Mouse (Mus musculus) midbrain, embryonic 15.5 days (tissue): ENCODE results near the gene Disc1. TPM values are rescaled to one million over a fixed set of nuclear protein-coding genes. Genes with fewer than 3 reads are reported as not detected.
A peak's percentile ranks its signal among the peaks of the same experiment; 100 is the strongest.

Source experiments
- ATAC-seq: fragments of 200-750 bp; cut with Nextera tagmentation; replicated peaks from 2 replicates; pipeline ENCODE4 v1.8.0; 2017; ENCODE audit warnings: moderate TSS enrichment
- H3K27ac ChIP-seq: fragments of 300-500 bp; sonication (generic); 2 replicates; pipeline ENCODE4 v1.5.1; 2015; ENCODE audit warnings: mild to moderate bottlenecking, inconsistent platforms
- H3K27me3 ChIP-seq: fragments of 300-500 bp; sonication (generic); replicated peaks from 2 replicates; pipeline ENCODE4 v1.6.1; 2015; ENCODE audit warnings: inconsistent platforms
- H3K36me3 ChIP-seq: fragments of 300-500 bp; sonication (generic); replicated peaks from 2 replicates; pipeline ENCODE4 v1.6.1; 2015; ENCODE audit warnings: inconsistent platforms
- H3K4me1 ChIP-seq: fragments of 300-500 bp; sonication (generic); 2 replicates; pipeline ENCODE4 v1.6.1; 2015; ENCODE audit warnings: inconsistent platforms
- H3K4me2 ChIP-seq: fragments of 300-500 bp; sonication (generic); 2 replicates; pipeline ENCODE4 v1.6.1; 2015; ENCODE audit warnings: inconsistent platforms, mild to moderate bottlenecking, moderate library complexity
- H3K4me3 ChIP-seq: fragments of 300-500 bp; sonication (generic); 2 replicates; pipeline ENCODE4 v1.5.1; 2015; ENCODE audit warnings: mild to moderate bottlenecking, inconsistent platforms
- H3K9ac ChIP-seq: fragments of 300-500 bp; sonication (generic); 2 replicates; pipeline ENCODE4 v1.6.1; 2015; ENCODE audit warnings: mild to moderate bottlenecking, inconsistent platforms
- H3K9me3 ChIP-seq: fragments of 300-500 bp; sonication (generic); 2 replicates; pipeline ENCODE4 v1.6.1; 2016; ENCODE audit warnings: inconsistent platforms
- WGBS: fragments of 180-500 bp; shearing (Covaris S2); methylation state at CpG from one replicate; pipeline ENCODE4 v1.1.7; 2015; ENCODE audit warnings: mixed read lengths; 5-methylcytosine and 5-hydroxymethylcytosine counted together
- polyA plus RNA-seq: library from polyadenylated mRNA; unstranded; fragments of >200 nt; fragmentation: Nextera tagmentation; extraction: Ambion mirVana; gene quantifications from 2 replicates; pipeline ENCODE4 v1.2.1, GENCODE M21; 2015

Gene Disc1
- polyA plus RNA-seq = 1.6 TPM in 2 replicates

DNA sequence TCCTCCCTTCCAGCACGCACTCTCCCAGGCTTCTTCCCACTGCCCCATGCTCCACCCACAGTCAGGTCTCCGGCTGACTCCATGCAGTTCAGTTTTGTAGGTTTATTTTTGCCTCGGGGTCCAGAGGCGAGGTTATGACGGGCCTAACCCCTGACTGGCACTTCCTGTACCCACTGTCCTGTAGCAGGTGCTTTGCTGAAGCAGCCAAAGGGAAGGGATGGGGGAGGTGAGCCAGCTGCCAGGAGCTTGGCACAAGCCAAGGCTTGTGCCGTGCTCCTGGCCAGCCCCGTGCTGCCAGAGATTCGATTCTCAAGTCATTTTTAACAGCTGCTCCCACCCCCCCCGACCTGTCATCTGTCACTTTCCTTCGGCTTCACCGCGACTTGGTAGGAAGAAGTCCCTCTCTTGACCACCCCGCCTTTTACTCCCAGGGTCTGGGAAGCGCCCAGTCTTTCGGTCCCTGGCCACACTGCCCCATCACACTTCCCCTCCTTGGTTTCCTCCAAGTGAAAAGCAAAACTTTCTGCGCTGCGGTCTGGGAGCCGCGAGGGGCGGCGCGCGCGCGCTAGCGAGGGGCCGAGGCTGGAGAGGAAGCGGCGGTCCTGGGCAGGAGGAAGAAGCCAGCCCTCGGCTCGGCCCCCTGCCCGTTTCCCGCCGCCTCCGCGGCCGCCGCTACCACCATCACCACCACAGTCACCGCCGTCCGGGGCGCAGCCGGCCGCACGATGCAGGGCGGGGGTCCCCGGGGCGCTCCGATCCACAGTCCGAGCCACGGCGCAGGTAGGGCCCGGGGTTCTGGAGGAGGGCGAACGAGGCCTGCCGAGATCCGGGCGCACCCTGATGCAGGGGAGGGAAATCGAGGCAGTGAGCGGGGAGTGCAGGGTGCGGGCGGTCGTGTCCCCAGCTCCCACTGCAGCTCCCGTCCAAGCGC, at the start of gene Disc1:
Gene Disc1 (plus strand): TSS at position 691 of the 931 bp plus-strand sequence.
- H3K4me3 ChIP-seq = peak within 1 kb of the TSS; percentile 66
- WGBS = 2% methylated on average over 62 of the region's 65 CpGs
- peaks cover 13% of the 10 kb centered on the region for H3K4me1 ChIP-seq
- H3K4me2 ChIP-seq = peak within 1 kb of the TSS; percentile 96
- peak within 1 kb of the TSS; percentile 63 for H3K9ac ChIP-seq
- H3K36me3 ChIP-seq = no peaks in the 10 kb centered on the region
- H3K27ac ChIP-seq = peak within 1 kb of the TSS; percentile 46
- H3K9me3 ChIP-seq = no peaks in the 10 kb centered on the region
- peak; percentile 50; the same call in 1 of the 2 replicates for ATAC-seq
- peaks cover 32% of the 10 kb centered on the region for H3K27me3 ChIP-seq

DNA sequence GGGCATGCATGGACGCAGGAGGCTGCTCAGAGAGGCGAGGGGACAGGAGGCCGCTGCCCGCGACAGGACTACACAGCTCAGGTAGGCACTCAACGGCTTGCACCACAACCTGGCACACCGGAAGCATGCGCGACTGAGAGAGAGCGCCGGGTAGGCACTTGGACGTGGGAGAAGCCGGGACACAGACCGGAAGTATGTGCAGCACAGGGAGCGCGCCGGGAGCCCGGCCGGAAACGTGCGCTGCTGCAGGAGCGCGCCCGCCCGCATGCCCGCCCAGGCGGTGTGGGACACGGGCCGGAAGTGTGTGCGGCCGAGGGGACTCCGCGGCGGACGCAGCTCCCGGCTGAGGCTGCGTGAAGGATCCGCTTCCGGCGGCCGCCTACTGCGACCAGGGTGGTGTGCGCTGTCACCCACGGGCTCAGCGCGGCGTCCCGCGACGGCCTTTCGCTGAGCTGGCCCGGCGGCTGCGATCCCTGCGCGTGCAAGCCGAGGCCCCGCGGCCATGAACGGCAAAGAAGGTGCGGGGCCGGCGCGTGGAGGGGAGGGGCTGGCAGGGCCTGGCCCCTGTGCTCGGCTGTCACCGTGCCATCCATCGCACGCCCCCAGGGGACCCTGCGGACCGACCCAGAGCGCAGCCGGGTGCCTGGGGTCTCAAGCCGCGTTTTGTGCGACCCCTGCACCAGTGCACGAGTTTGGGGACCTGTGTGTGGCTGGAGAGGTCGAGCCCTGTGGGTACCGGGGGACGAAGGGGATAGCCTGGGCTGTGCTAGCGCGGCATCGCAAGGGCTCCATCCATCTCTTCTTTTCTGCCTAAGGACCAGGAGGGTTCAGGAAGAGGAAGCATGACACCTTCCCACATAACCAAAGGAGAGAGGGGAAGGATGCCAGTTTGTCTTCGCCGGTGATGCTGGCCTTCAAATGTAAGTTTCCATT, 41.0 kb upstream of the Disc1 start, which contains the start of gene Tsnax:
Gene Tsnax (plus strand): TSS at position 303 of the 933 bp plus-strand sequence.
- H3K9ac ChIP-seq = peak within 1 kb of the TSS; percentile 92
- no peaks in the 10 kb centered on the region for H3K9me3 ChIP-seq
- peak within 1 kb of the TSS; percentile 78 for H3K4me3 ChIP-seq
- H3K4me2 ChIP-seq = peak within 1 kb of the TSS; percentile 76
- H3K36me3 ChIP-seq = peaks cover 14% of the 10 kb centered on the region; the same call in 1 of the 2 replicates
- 2% methylated on average over 82 of the region's 84 CpGs for WGBS
- peak; percentile 99 for ATAC-seq
- peaks cover 8% of the 10 kb centered on the region for H3K4me1 ChIP-seq
- H3K27ac ChIP-seq = peak within 1 kb of the TSS; percentile 85
- no peaks in the 10 kb centered on the region for H3K27me3 ChIP-seq

DNA sequence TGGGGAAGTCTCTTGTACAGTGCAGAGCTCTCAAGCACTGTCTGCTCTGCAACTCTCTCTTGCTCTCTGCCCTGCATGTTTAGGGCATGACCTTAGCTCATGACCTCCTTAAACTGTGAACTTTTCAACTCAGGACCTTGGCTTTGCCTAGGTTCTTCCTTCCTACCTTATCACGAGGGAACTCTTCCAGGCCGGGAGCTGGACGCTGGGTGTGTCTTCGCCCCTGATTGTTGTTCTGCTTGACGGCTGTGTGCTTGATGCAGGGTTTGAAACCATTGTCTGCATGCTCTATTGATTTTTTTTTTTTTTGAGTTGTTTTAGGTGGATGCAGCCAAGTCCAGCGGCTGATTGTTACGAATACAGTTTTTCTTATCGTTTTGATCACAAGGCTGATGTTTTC, 29.9 kb upstream of the Disc1 start:
- no peak for ATAC-seq
- no peaks in the 10 kb centered on the region for H3K27me3 ChIP-seq
- no peak overlapping the region for H3K9ac ChIP-seq
- H3K4me1 ChIP-seq = no peaks in the 10 kb centered on the region
- H3K4me2 ChIP-seq = no peak overlapping the region
- H3K9me3 ChIP-seq = no peaks in the 10 kb centered on the region
- H3K36me3 ChIP-seq = peaks cover 40% of the 10 kb centered on the region; the same call in 1 of the 2 replicates
- WGBS = 93% methylated on average over 8 of the region's 8 CpGs
- H3K27ac ChIP-seq = no peak overlapping the region
- no peak overlapping the region for H3K4me3 ChIP-seq

DNA sequence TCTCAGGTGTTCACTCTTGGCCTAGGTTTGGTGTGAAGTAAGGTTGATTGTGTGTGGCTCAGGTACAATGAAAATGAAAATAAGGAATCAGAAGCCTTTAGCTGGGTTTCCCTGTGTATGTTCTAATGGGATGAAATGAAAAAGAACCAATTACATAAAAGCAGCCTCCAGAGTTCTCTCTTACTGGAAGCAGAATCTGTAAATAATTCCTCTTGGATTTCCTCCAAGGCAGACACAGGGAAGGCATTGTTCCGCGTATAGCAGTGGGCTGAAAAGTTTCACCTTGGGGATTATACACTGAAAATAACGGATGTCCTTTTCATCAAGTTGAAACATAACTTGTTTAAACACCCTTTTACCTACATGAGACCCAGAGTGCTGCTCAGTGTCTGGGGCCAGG, 26.8 kb upstream of the Disc1 start:
- Histone ChIP-seq H3K9me3 (no peaks in the 10 kb centered on the region), H3K27me3 (no peaks in the 10 kb centered on the region), H3K4me3 (no peak overlapping the region), H3K36me3 (peaks cover 60% of the 10 kb centered on the region; the same call in 1 of the 2 replicates), H3K27ac (no peak overlapping the region), H3K9ac (no peak overlapping the region), H3K4me1 (no peaks in the 10 kb centered on the region), H3K4me2 (no peak overlapping the region)
- no peak for ATAC-seq
- 73% methylated on average over 3 of the region's 3 CpGs for WGBS

DNA sequence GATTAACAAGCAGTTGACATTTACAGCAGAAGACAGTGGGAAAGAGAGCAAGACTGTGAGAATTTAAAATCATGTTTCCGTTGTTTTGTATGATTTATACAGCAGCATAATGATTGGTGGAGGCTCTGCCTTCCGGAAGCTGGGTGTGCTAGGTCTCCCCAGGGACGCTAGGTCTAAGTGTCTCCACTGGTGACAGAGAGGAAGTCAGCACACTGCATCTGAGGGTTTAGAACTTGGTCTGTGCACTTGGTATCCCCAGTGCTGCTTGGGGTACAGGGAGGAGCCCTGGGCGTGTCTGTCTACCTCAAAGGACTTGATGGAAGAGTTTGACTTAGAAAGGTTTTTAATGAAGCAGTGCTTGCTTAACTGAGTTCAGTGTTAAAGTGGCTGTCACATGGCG, 25.2 kb upstream of the Disc1 start:
- no peak overlapping the region for H3K4me2 ChIP-seq
- no peak overlapping the region for H3K27ac ChIP-seq
- peaks cover 58% of the 10 kb centered on the region; the same call in 1 of the 2 replicates for H3K36me3 ChIP-seq
- H3K9me3 ChIP-seq = no peaks in the 10 kb centered on the region
- H3K27me3 ChIP-seq = no peaks in the 10 kb centered on the region
- ATAC-seq = no peak
- no peaks in the 10 kb centered on the region for H3K4me1 ChIP-seq
- H3K9ac ChIP-seq = no peak overlapping the region
- WGBS = 95% methylated on average over 5 of the region's 5 CpGs
- no peak overlapping the region for H3K4me3 ChIP-seq

DNA sequence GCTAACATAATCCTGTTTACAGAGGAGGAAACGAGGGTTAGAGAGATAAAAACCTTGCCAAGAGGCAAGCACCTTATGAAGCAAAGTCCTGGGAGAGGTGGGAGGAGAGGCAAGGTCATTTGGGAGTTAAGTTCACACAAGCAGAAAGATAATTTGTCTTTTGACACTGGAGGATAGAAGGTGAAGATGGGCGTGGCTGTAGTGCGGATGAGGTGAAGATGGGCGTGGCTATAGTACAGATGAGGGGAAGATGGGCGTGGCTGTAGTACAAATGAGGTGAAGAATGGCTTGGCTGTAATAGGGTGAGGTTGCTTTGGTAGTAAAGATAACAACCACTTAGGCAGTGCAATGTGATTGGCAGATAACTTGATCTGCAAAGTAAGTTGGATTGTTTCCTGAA, 22.7 kb upstream of the Disc1 start:
- Histone ChIP-seq H3K4me1 (no peaks in the 10 kb centered on the region), H3K4me2 (no peak overlapping the region), H3K27ac (no peak overlapping the region), H3K9ac (no peak overlapping the region), H3K9me3 (no peaks in the 10 kb centered on the region), H3K4me3 (no peak overlapping the region), H3K36me3 (peaks cover 41% of the 10 kb centered on the region; the same call in 1 of the 2 replicates), H3K27me3 (no peaks in the 10 kb centered on the region)
- 83% methylated on average over 5 of the region's 5 CpGs for WGBS
- no peak for ATAC-seq

DNA sequence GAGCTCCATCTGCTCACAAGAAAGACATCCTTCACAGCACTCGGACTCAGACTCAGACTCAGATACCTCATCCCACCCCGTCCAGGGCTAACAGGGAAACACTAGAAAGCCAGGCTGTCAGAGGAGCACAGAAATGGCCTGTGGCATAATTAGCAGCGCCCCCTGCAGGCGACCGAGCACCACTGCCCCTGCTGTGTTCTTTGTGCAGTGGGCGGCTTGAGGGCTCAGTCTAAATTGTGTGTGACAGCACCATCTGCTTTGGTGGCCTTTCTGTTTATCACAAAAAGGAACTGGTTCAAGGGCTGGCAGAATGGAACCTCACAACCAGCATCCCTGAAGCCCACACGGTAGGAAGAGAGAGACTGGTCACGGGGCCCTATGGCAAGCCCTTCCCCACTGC, 19.3 kb upstream of the Disc1 start:
- H3K27ac ChIP-seq = no peak overlapping the region
- H3K4me1 ChIP-seq = no peaks in the 10 kb centered on the region
- H3K9me3 ChIP-seq = no peaks in the 10 kb centered on the region
- WGBS = 18% methylated on average over 8 of the region's 8 CpGs
- no peak overlapping the region for H3K4me2 ChIP-seq
- H3K4me3 ChIP-seq = no peak overlapping the region
- H3K27me3 ChIP-seq = no peaks in the 10 kb centered on the region
- ATAC-seq = peak; percentile 48; the same call in 1 of the 2 replicates
- no peak overlapping the region for H3K9ac ChIP-seq
- H3K36me3 ChIP-seq = peaks cover 24% of the 10 kb centered on the region; the same call in 1 of the 2 replicates

DNA sequence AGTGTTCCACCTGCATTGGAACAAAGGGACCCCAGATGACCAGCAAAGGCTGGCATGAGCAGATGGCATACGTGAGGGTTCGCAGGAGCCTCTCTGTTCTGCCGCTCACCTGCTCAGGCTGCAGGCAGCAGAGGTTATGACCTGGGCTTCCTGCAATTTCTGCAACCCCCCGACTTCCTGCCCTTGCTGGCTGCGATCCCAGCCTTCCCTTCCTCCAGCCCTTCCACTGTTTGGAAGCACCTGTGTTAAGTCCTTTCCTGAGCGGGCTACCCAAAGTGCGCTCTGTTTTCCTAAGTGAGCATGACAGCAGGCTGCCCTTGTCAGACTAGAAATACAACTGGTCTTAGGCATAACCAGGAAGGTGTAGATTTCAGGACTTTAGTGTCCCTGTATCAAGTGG, 16.9 kb upstream of the Disc1 start:
- H3K9me3 ChIP-seq = no peaks in the 10 kb centered on the region
- H3K9ac ChIP-seq = no peak overlapping the region
- H3K4me1 ChIP-seq = no peaks in the 10 kb centered on the region
- no peak overlapping the region for H3K4me3 ChIP-seq
- H3K4me2 ChIP-seq = no peak overlapping the region
- peaks cover 17% of the 10 kb centered on the region; the same call in 1 of the 2 replicates for H3K36me3 ChIP-seq
- 90% methylated on average over 7 of the region's 7 CpGs for WGBS
- ATAC-seq = no peak
- no peaks in the 10 kb centered on the region for H3K27me3 ChIP-seq
- H3K27ac ChIP-seq = no peak overlapping the region

DNA sequence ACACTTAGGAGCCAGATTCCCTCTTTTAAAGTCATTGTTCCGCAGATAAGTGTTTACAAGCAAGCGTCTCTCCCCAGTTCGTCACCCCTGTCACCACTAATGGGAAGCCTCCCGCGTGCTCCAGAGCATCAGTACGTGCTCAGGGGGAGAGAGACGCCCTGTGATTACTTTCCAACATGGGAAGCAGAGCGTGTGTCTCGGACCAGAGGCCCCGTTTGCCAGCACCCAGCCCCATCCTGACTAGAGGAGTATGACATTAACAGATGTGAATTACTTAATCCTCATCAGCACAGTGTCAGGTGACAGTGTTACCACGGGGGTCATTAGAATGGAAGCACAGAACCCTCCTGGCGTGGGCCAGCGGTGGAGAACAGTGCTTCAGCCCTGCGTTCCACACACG, 15.3 kb upstream of the Disc1 start:
- Histone ChIP-seq H3K4me2 (no peak overlapping the region), H3K4me3 (no peak overlapping the region), H3K9ac (no peak overlapping the region), H3K9me3 (no peaks in the 10 kb centered on the region), H3K27me3 (no peaks in the 10 kb centered on the region), H3K36me3 (peaks cover 15% of the 10 kb centered on the region; the same call in 1 of the 2 replicates), H3K27ac (no peak overlapping the region), H3K4me1 (no peaks in the 10 kb centered on the region)
- WGBS = 87% methylated on average over 15 of the region's 15 CpGs
- no peak for ATAC-seq

DNA sequence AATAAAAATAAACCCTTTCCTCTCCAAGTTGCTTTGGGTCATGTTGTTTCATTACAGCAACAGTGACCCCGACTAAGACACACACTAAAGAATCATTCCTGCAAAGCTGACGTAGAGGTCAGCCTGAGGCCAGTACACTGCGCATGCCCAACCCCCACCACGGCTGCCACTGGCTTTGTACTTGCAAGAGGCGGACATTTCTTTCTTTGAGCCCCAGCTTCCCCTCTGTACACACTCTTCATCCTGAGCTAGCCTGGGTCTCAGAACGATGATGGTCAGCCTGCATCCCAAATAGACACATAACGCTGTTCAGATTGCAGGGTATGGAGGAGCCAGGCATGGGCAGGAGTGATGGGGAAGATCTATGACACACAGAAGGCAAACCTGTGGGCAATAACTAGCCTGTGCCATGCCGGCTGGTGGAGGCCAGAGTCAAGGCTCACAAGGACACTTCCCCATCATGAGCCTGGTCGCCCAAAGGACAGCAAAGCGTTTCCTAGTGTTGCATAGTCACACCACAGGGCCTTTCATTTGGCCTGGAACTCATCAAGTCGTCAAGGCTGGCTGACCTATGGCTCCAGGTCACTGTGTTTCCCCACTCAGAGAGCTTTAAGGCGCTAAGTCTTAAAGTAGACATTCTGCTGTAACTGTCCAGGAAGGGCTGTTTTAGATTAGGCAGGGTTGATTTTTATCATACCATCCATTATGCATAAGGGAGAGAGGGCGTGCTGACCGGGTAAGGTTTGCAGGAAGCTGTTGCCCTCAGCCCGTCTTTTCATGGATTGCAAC, 13.2 kb upstream of the Disc1 start:
- H3K9ac ChIP-seq = no peak overlapping the region
- H3K4me3 ChIP-seq = no peak overlapping the region
- ATAC-seq = no peak
- no peak overlapping the region for H3K4me2 ChIP-seq
- no peaks in the 10 kb centered on the region for H3K4me1 ChIP-seq
- no peaks in the 10 kb centered on the region for H3K9me3 ChIP-seq
- H3K36me3 ChIP-seq = peaks cover 15% of the 10 kb centered on the region; the same call in 1 of the 2 replicates
- 84% methylated on average over 15 of the region's 15 CpGs for WGBS
- H3K27ac ChIP-seq = no peak overlapping the region
- H3K27me3 ChIP-seq = no peaks in the 10 kb centered on the region

DNA sequence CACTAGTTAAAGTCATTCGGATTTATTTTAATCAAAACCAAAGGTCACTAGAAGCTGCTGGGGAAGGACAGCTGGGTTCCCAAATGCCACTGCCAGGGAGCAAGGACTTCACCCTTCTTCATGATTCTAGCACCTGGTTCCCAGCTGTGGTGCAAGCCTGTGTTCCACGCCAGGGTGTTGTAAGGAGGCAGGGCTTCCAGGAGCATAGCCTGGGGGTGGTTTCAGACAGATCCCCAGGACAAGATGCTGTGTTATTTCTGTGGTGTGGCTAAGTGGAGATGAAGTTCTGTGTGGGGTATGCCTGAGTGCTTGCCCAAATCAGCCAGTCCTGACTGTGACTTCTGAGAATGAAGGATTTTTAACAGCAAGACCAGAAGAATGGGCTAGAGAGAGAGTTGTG, 12.5 kb upstream of the Disc1 start:
- Histone ChIP-seq H3K9me3 (no peaks in the 10 kb centered on the region), H3K27ac (no peak overlapping the region), H3K4me3 (no peak overlapping the region), H3K9ac (no peak overlapping the region), H3K27me3 (no peaks in the 10 kb centered on the region), H3K4me1 (no peaks in the 10 kb centered on the region), H3K4me2 (no peak overlapping the region), H3K36me3 (peaks cover 15% of the 10 kb centered on the region; the same call in 1 of the 2 replicates)
- ATAC-seq = no peak
- WGBS = 71% methylated on average over 2 of the region's 2 CpGs
